Mouse (Mus musculus) kidney, embryonic 14.5 days (tissue): ENCODE measurements at regions not wholly inside any gene's neighbourhood (a gene's known extent, or its start where the extent isn't known, plus 50 kb on each side); places are given as distances from the start of the nearest gene placed in this dataset.
A peak's percentile ranks its signal among the peaks of the same experiment; 100 is the strongest.

Experiments used
- ATAC-seq: fragments of 200-750 bp; cut with Nextera tagmentation; 2 replicates; pipeline ENCODE4 v1.8.0; 2017; ENCODE audit warnings: moderate number of reproducible peaks, mild to moderate bottlenecking, moderate TSS enrichment, moderate library complexity; ENCODE audit not compliant: low FRiP score, low TSS enrichment
- H3K27ac ChIP-seq: fragments of 300-500 bp; sonication (generic); 2 replicates; pipeline ENCODE4 v1.5.1; 2014; ENCODE audit warnings: low read depth, mild to moderate bottlenecking, low read length, moderate library complexity, mixed read lengths
- H3K27me3 ChIP-seq: fragments of 300-500 bp; sonication (generic); 2 replicates; pipeline ENCODE4 v1.6.1; 2014; ENCODE audit warnings: mild to moderate bottlenecking, low read length; ENCODE audit not compliant: control insufficient read depth, insufficient read depth
- H3K36me3 ChIP-seq: fragments of 300-500 bp; sonication (generic); 2 replicates; pipeline ENCODE4 v1.6.1; 2014; ENCODE audit warnings: low read length, mixed read lengths; ENCODE audit not compliant: control insufficient read depth, insufficient read depth
- H3K4me1 ChIP-seq: fragments of 300-500 bp; sonication (generic); 2 replicates; pipeline ENCODE4 v1.6.1; 2014; ENCODE audit warnings: low read length, mixed read lengths; ENCODE audit not compliant: control insufficient read depth, insufficient read depth
- H3K4me2 ChIP-seq: fragments of 300-500 bp; sonication (generic); replicated peaks from 2 replicates; pipeline ENCODE4 v1.6.1; 2014; ENCODE audit warnings: low read depth, mild to moderate bottlenecking, low read length
- H3K4me3 ChIP-seq: fragments of 300-500 bp; sonication (generic); 2 replicates; pipeline ENCODE4 v1.5.1; 2014; ENCODE audit warnings: mild to moderate bottlenecking, low read length
- H3K9ac ChIP-seq: fragments of 300-500 bp; sonication (generic); 2 replicates; pipeline ENCODE4 v1.6.1; 2014; ENCODE audit warnings: low read depth, mild to moderate bottlenecking, low read length, moderate library complexity
- H3K9me3 ChIP-seq: fragments of 300-500 bp; sonication (generic); 2 replicates; pipeline ENCODE4 v1.6.1; 2016; ENCODE audit warnings: low read length; ENCODE audit not compliant: control insufficient read depth
- WGBS: fragments of 180-500 bp; shearing (Covaris S2); extraction: QIAGEN DNeasy Blood & Tissue Kit; methylation state at CpG from one replicate; pipeline ENCODE4 v1.1.7; 2014; 5-methylcytosine and 5-hydroxymethylcytosine counted together

DNA sequence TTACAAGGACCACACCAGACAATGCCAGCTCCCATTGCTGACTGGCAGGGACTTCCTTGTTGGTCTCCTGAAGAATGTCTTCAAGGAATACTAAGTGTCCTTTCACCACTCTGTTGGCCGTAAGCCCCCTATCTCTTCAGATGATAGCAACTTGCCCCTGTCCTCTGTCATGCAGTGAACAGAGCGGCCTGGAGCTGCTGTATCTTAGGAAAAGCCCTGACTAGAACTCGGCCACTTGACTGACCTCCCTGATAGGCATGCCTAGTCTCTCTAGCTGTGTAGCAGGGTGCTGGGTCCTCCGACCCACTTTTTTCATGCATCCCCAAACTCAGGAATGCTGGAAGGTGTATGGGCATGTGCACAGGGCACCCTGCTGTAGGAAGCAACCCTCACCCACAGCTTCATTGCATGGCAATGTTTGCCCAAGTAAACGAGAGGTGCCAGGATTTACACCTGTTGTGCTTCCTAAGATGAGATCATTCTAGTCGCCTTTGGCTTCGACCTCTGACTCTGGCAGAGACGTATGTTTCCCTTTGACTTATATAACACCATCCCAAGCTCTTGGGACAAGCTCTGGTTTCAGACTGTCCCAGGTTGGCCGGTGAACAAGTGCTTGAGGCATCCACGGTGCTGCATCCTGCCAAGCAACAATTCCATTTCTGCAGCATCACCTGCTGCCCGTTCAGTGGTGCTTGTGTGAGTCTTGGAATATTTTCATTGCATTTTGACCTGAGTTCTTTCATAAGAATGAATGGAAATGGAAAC is 145.1 kb downstream of the Zfp36l1 start:
- no peaks in the 10 kb centered on the region for H3K36me3 ChIP-seq
- no peak overlapping the region for H3K27ac ChIP-seq
- no peaks in the 10 kb centered on the region for H3K27me3 ChIP-seq
- no peak overlapping the region for H3K4me3 ChIP-seq
- no peak for ATAC-seq
- H3K9me3 ChIP-seq = no peaks in the 10 kb centered on the region
- no peak overlapping the region for H3K9ac ChIP-seq
- 59% methylated on average over 11 of the region's 11 CpGs for WGBS
- peaks cover 77% of the 10 kb centered on the region for H3K4me1 ChIP-seq
- no peak overlapping the region for H3K4me2 ChIP-seq

- Histone ChIP-seq H3K4me2 (no peak overlapping the region), H3K9me3 (no peaks in the 10 kb centered on the region), H3K4me1 (peaks cover 73% of the 10 kb centered on the region), H3K27ac (peak overlapping the region; percentile 87), H3K27me3 (no peaks in the 10 kb centered on the region), H3K4me3 (no peak overlapping the region), H3K9ac (no peak overlapping the region), H3K36me3 (no peaks in the 10 kb centered on the region)
- 62% methylated on average over 12 of the region's 12 CpGs for WGBS
- no peak for ATAC-seq
Measured at GRCm38 (mm10) chr12:79966621-79967490, 146.0 kb downstream of the Zfp36l1 start.

DNA sequence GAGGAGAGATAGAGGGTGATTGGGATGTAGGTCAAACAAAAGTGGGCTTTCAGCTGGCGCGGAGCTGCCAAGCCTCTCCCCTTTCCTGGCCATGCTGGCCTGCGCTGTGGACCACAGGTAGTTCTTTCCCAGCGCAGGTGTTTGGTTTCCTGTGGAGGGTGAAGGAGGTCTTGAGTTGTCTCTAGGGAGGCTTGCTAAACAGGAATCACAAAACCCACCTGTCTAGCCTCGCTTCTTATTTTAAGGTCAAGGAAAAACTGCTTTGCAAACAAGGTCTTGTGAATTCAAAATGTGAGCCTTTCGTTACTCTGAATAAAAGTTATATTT is 146.6 kb downstream of the Zfp36l1 start:
- H3K27me3 ChIP-seq = no peaks in the 10 kb centered on the region
- peaks cover 67% of the 10 kb centered on the region for H3K4me1 ChIP-seq
- H3K27ac ChIP-seq = peak overlapping the region; percentile 87
- H3K36me3 ChIP-seq = no peaks in the 10 kb centered on the region
- peak overlapping the region; percentile 61 for H3K9ac ChIP-seq
- no peak for ATAC-seq
- 51% methylated on average over 6 of the region's 6 CpGs for WGBS
- H3K9me3 ChIP-seq = no peaks in the 10 kb centered on the region
- peak overlapping the region; percentile 54; the same call in 1 of the 2 replicates for H3K4me2 ChIP-seq
- H3K4me3 ChIP-seq = no peak overlapping the region

DNA sequence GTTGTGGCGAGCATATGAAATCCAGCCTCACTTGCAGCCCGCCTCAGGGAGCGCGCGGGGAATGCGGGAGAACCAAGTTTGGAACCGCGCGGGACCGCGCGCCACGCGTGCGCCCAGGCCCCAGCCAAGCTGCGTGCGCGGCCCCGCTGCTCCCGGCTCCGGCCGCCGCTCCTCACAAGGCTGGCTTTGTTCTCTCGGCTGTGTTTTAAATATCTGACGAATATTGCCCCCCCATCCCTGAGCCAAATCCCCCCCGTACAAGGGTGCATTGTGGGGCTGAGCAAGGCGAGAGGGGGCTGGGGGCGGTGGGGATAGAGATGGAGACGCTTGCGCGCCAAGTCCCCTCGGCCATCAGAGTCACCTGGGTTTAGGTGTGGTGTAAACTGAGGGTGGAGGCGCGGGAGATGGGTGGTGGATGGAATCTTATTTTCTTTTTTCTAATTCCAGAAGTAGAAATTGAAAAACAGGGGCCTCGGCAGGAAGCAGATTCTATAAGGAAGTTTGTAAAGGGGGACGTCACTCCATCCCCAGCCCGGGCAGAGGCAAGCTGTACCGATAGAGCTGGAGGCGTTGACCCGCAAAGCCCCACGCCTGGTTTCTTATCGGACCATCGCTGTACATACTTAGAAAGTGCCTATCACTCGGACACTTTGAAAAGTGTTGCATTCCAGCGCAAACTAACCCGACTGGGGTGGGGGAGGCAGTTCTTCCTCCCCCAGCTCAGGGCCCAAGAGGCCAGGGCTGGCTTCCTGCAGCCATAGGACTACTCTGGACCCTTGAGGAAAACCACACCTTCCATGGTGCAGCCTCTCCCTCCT is 147.1 kb downstream of the Zfp36l1 start:
- H3K9me3 ChIP-seq = no peaks in the 10 kb centered on the region
- peak overlapping the region; percentile 35 for H3K4me3 ChIP-seq
- peaks cover 61% of the 10 kb centered on the region for H3K4me1 ChIP-seq
- WGBS = 4% methylated on average over 46 of the region's 46 CpGs
- H3K36me3 ChIP-seq = no peaks in the 10 kb centered on the region
- peak overlapping the region; percentile 54 for H3K4me2 ChIP-seq
- peak overlapping the region; percentile 87 for H3K27ac ChIP-seq
- H3K9ac ChIP-seq = peak overlapping the region; percentile 61
- ATAC-seq = peak; percentile 58; the same call in 1 of the 2 replicates
- H3K27me3 ChIP-seq = no peaks in the 10 kb centered on the region

DNA sequence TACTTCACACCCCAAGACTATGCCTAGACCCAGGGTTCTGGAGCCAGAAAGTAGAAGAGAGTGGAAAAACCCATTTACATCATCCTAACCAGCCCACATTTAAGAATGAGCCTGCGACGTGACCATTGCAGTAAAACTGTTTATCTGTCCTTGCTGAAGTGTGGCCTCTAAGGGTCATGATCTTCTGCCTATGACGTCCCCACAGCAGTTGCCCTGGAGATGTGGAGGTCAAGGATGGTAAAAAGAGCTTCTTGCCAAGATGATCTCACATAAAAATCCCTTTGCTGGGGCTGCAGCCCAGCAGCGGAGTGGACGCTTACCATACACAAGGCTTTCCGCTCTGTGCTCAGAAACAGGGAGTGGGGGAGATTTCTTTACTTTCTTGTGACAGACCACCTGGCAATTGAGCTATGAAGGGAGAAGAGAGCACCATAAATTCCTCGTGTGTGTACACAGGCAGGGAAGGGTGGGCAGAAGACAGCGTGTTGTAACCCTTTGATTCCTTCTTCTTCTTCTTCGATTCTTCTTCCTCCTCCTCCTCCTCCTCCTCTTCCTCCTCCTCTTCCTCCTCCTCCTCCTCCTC is 149.3 kb downstream of the Zfp36l1 start:
- no peaks in the 10 kb centered on the region for H3K36me3 ChIP-seq
- ATAC-seq = peak; percentile 61; the same call in 1 of the 2 replicates
- H3K27me3 ChIP-seq = no peaks in the 10 kb centered on the region
- WGBS = 21% methylated on average over 9 of the region's 9 CpGs
- H3K4me2 ChIP-seq = no peak overlapping the region
- H3K27ac ChIP-seq = peak overlapping the region; percentile 69; the same call in 1 of the 2 replicates
- no peak overlapping the region for H3K9ac ChIP-seq
- no peaks in the 10 kb centered on the region for H3K9me3 ChIP-seq
- H3K4me3 ChIP-seq = no peak overlapping the region
- peaks cover 52% of the 10 kb centered on the region for H3K4me1 ChIP-seq

GRCm38 (mm10) chr12:79962649-79963236 is 150.1 kb downstream of the Zfp36l1 start:
- H3K27ac ChIP-seq = peak overlapping the region; percentile 69; the same call in 1 of the 2 replicates
- WGBS = 91% methylated on average over 11 of the region's 11 CpGs

GRCm38 (mm10) chr12:79961881-79962280 is 150.9 kb downstream of the Zfp36l1 start:
- Histone ChIP-seq H3K27me3 (no peaks in the 10 kb centered on the region), H3K4me1 (peaks cover 39% of the 10 kb centered on the region), H3K9me3 (no peaks in the 10 kb centered on the region), H3K4me2 (no peak overlapping the region), H3K36me3 (no peaks in the 10 kb centered on the region), H3K27ac (no peak overlapping the region), H3K9ac (no peak overlapping the region), H3K4me3 (no peak overlapping the region)
- ATAC-seq = no peak
- 86% methylated on average over 4 of the region's 4 CpGs for WGBS

More at GRCm38 (mm10) chr12:79962649-79963236, 150.1 kb downstream of the Zfp36l1 start:
- Histone ChIP-seq H3K27me3 (no peaks in the 10 kb centered on the region), H3K4me2 (no peak overlapping the region), H3K4me3 (no peak overlapping the region), H3K4me1 (peaks cover 47% of the 10 kb centered on the region), H3K9me3 (no peaks in the 10 kb centered on the region), H3K9ac (no peak overlapping the region), H3K36me3 (no peaks in the 10 kb centered on the region)
- no peak for ATAC-seq

GRCm38 (mm10) chr12:79961076-79961475 is 151.7 kb downstream of the Zfp36l1 start:
- H3K4me1 ChIP-seq = peaks cover 31% of the 10 kb centered on the region
- no peak overlapping the region for H3K9ac ChIP-seq
- no peaks in the 10 kb centered on the region for H3K27me3 ChIP-seq
- no peak for ATAC-seq
- no peaks in the 10 kb centered on the region for H3K36me3 ChIP-seq
- 87% methylated on average over 6 of the region's 6 CpGs for WGBS
- no peak overlapping the region for H3K27ac ChIP-seq
- H3K4me3 ChIP-seq = no peak overlapping the region
- H3K9me3 ChIP-seq = no peaks in the 10 kb centered on the region
- no peak overlapping the region for H3K4me2 ChIP-seq
